Mouse (Mus musculus): ENCODE results near the gene Ces1c.
A peak's percentile ranks its signal among the peaks of the same experiment; 100 is the strongest.

GRCm38 (mm10) chr8:93140696-93141095, 9.6 kb upstream of the Ces1c start:
- TF ChIP-seq TCF12 (IDR thresholded peaks at IDR 0.05; ENCODE audit: low read depth, low read length) (no peak), RCOR1 (conservative IDR thresholded peaks at IDR 0.05; ENCODE audit: low read depth, low read length) (no peak), ETS1 (conservative IDR thresholded peaks at IDR 0.05; ENCODE audit: low read depth, low read length) (no peak), PAX5 (IDR thresholded peaks at IDR 0.05; ENCODE audit: low read length) (no peak), MYC (IDR thresholded peaks at IDR 0.05; ENCODE audit: low read depth, low read length) (no peak), POLR2A (IDR thresholded peaks at IDR 0.05; ENCODE audit: low read depth, low read length) (no peak), MAFK (IDR thresholded peaks at IDR 0.05; ENCODE audit: insufficient replicate concordance, low read length) (no peak), CTCF (conservative IDR thresholded peaks at IDR 0.05 in 1 of 2, IDR thresholded peaks at IDR 0.05 in 1 of 2; ENCODE audit: low read depth in 2 of 2, low read length in 2 of 2) (peak; percentile 53 to 58)
